Comparison of ENCODE assay signal across 8 mouse cellular contexts in the genomic region with DNA sequence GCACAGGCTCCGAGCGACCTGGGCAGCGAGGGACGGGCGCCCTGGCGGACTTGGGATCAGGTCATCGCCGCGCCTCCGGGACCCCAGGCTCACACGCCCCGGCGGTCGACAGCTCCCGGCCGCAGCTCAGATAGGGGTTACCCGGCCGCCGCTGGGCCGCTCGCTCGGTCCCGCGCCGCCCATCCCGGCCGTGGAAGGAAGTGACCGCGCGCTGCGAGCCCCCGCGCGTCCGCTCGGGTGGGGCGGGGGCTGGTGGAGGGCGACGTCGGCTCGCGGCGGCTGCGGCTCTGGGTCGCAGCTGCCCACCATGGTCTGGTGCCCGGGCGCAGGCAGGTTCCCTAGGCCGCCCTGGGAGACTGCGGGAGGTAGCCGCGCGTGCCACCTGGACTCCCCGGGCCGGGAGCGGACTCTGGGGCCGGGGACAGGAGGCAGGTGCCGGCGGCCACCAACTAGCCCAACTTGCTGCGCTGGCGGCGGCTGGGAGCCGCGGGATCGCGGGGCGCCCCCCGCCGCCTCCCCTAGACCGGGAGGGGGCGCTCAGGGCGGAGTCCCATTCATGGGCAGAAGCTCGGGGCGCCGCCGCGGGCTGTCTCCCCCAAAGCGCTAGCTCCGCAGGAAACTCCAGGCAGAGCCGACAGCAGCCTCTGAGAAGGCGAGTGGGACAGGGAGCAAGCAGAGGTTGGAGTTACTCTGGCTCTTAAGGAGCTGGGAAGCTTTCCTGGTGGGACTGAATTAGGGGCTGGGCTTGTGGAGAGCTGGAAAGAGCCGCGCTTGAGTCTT.
A peak's percentile ranks its signal among the peaks of the same experiment; 100 is the strongest.
DNase-seq lines count a peak whose midpoint lies in the region; ATAC-seq lines count a peak whose summit lies in the region.

No protein-coding gene starts in this region.

- no peaks in the 10 kb centered on the region for H3K36me3 ChIP-seq in liver, embryonic 15.5 days (replicated peaks)

- DNase-seq in layer of hippocampus, adult 11-12 months (ENCODE audit: low spot score), result peak; percentile 30
- DNase-seq in layer of hippocampus, adult 9-10 months (ENCODE audit: low spot score), result no peak
- peak; percentile 63 to 67 for DNase-seq in cerebellum, postnatal 36 days
- peak; percentile 63 to 64 for DNase-seq in frontal cortex, postnatal 36 days (ENCODE audit: low spot score in 2 of 2)
- DNase-seq in kidney, postnatal 14 days, result peak; percentile 18
- peak; percentile 65 for DNase-seq in retina, embryonic 14.5 days (ENCODE audit: low spot score)

- no peaks in the 10 kb centered on the region for H3K9me3 ChIP-seq in liver, embryonic 15.5 days (replicated peaks)

- peak overlapping the region; percentile 65 for H3K4me2 ChIP-seq in liver, embryonic 15.5 days

- no peaks in the 10 kb centered on the region for H3K4me1 ChIP-seq in liver, embryonic 15.5 days (replicated peaks)

- peaks cover 63% of the 10 kb centered on the region for H3K27me3 ChIP-seq in liver, embryonic 15.5 days

- no peak overlapping the region for H3K9ac ChIP-seq in liver, embryonic 15.5 days

- peak overlapping the region; percentile 40 for H3K4me3 ChIP-seq in liver, embryonic 15.5 days (replicated peaks)

- whole genome bisulfite sequencing in liver, embryonic 15.5 days (ENCODE audit: insufficient replicate concordance), result under 1% methylated on average over 66 of the region's 82 CpGs

- H3K27ac ChIP-seq in liver, embryonic 15.5 days (replicated peaks), result no peak overlapping the region

- no peak for ATAC-seq in liver, embryonic 15.5 days (ENCODE audit: insufficient read depth)
- ATAC-seq in erythroid progenitor cell, adult 5-6 weeks (replicated peaks; ENCODE audit: low FRiP score, poor library complexity, severe bottlenecking), result no peak
